ENCODE assay signal across 8 mouse cellular contexts in the genomic region with DNA sequence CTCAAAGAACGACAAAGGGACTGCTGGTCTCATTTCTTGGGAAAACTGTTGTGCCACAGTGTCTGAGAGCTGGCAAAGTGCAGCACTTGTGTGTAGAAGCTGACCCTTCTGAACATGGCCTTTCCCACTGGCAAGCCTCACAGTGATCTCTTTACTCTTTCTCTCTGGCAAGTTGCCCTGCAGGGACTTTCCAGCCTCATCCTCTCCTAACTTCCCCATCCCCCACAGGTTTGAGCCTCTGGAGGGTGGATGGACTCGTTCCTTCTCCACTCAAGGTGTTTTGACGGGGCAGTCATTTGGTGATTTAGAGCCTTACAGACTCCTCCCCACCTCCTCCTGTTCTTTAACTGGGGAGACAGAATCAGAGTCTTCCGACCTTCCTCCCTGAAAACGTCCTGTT. TPM values are rescaled to one million over a fixed set of nuclear protein-coding genes. Genes with fewer than 3 reads are reported as not detected.
DNase-seq lines count a peak whose midpoint lies in the region; ATAC-seq and TF ChIP-seq lines count a peak whose summit lies in the region.

No protein-coding gene starts in this region.

- H3K4me2 ChIP-seq in hindbrain, embryonic 15.5 days: peak overlapping the region; percentile 80
- H3K4me2 ChIP-seq in midbrain, embryonic 15.5 days: peak overlapping the region; percentile 64

- no peaks in the 10 kb centered on the region for H3K36me3 ChIP-seq in hindbrain, embryonic 15.5 days
- H3K36me3 ChIP-seq in midbrain, embryonic 15.5 days (replicated peaks): no peaks in the 10 kb centered on the region

- no peaks in the 10 kb centered on the region for H3K9me3 ChIP-seq in hindbrain, embryonic 15.5 days
- no peaks in the 10 kb centered on the region for H3K9me3 ChIP-seq in midbrain, embryonic 15.5 days

- intact Hi-C loops in left cerebral cortex, adult 2 months (cut with DNase I): loop anchor here (1.0 to 5.0 kb wide), 5 partner anchors 55 to 155 kb away; no protein-coding TSS in a partner anchor

- ATAC-seq in hindbrain, embryonic 15.5 days (ENCODE audit: low FRiP score, low read depth): no peak
- no peak; the same call in 1 of the 2 replicates for ATAC-seq in midbrain, embryonic 15.5 days (replicated peaks)

- TF ChIP-seq CTCF in left cerebral cortex, adult 2 months (IDR thresholded peaks at IDR 0.05): no peak

- H3K9ac ChIP-seq in hindbrain, embryonic 15.5 days: peak overlapping the region; percentile 97
- peak overlapping the region; percentile 96 for H3K9ac ChIP-seq in midbrain, embryonic 15.5 days

- H3K27me3 ChIP-seq in hindbrain, embryonic 15.5 days: no peaks in the 10 kb centered on the region
- H3K27me3 ChIP-seq in midbrain, embryonic 15.5 days (replicated peaks): no peaks in the 10 kb centered on the region

- DNase-seq in left cerebral cortex, adult 2 months (ENCODE audit: extremely low spot score in 1 of 2, low spot score in 2 of 2): peak in 1 of 2 experiments; percentile 15
- no peak for DNase-seq in left cerebral cortex, adult 11 months (ENCODE audit: low spot score)
- peak; percentile 43 to 50 for DNase-seq in cerebellum, postnatal 14 days
- DNase-seq in urinary bladder, postnatal 14 days (ENCODE audit: low spot score): no peak
- DNase-seq in layer of hippocampus, postnatal 25 days (ENCODE audit: extremely low spot score in 1 of 2, low spot score in 1 of 2): no peak
- no peak for DNase-seq in kidney, adult 11 months

- WGBS in hindbrain, embryonic 15.5 days: 15% methylated on average over 5 of the region's 5 CpGs
- 19% methylated on average over 5 of the region's 5 CpGs for WGBS in midbrain, embryonic 15.5 days

- peaks cover 20% of the 10 kb centered on the region for H3K4me1 ChIP-seq in hindbrain, embryonic 15.5 days (replicated peaks)
- peaks cover 15% of the 10 kb centered on the region for H3K4me1 ChIP-seq in midbrain, embryonic 15.5 days

- peak overlapping the region; percentile 96 for H3K4me3 ChIP-seq in left cerebral cortex, adult 2 months
- peak overlapping the region; percentile 96 for H3K4me3 ChIP-seq in hindbrain, embryonic 15.5 days
- peak overlapping the region; percentile 86 for H3K4me3 ChIP-seq in midbrain, embryonic 15.5 days

- H3K27ac ChIP-seq in left cerebral cortex, adult 2 months: peak overlapping the region; percentile 96
- H3K27ac ChIP-seq in hindbrain, embryonic 15.5 days (replicated peaks): peak overlapping the region; percentile 97
- peak overlapping the region; percentile 93 for H3K27ac ChIP-seq in midbrain, embryonic 15.5 days

RNA-seq across cellular contexts. Expression of a gene that starts 0.3 kb away (rescaled TPM):
- total RNA-seq in left cerebral cortex, adult 2 months (2021): 100 to 1,000 TPM; 189 to 218 TPM
- 65.7 and 71.9 TPM in 2 replicates for polyA plus RNA-seq in hindbrain, embryonic 15.5 days (2015; fragmentation: Nextera tagmentation; extraction: Ambion mirVana)
- 53.4 and 53.9 TPM in 2 replicates for polyA plus RNA-seq in midbrain, embryonic 15.5 days (2015; fragmentation: Nextera tagmentation; extraction: Ambion mirVana)
- 100 to 1,000 TPM; 232 to 251 TPM for total RNA-seq in layer of hippocampus, postnatal 25 days (2021)

Comparison
In these comparisons a context has a peak if more than half of its experiments do, and no peak if none do; other contexts are left out.
1. DNase-seq: peak in cerebellum, postnatal 14 days (2 of 2); none in left cerebral cortex, adult 11 months (single experiment), urinary bladder, postnatal 14 days (single experiment), layer of hippocampus, postnatal 25 days (0 of 2) and kidney, adult 11 months (single experiment).
2. Peak in every context shown above with its lines, with median percentiles within 50 percentile points of each other: H3K27ac ChIP-seq and H3K4me3 ChIP-seq.